Mouse (Mus musculus): Measurements from ENCODE around the gene Adgb. TPM values are rescaled to one million over a fixed set of nuclear protein-coding genes. Genes with fewer than 3 reads are reported as not detected.

Gene Adgb
- polyA plus RNA-seq, 1 experiment from 2014 or later: 0.04 TPM

DNA sequence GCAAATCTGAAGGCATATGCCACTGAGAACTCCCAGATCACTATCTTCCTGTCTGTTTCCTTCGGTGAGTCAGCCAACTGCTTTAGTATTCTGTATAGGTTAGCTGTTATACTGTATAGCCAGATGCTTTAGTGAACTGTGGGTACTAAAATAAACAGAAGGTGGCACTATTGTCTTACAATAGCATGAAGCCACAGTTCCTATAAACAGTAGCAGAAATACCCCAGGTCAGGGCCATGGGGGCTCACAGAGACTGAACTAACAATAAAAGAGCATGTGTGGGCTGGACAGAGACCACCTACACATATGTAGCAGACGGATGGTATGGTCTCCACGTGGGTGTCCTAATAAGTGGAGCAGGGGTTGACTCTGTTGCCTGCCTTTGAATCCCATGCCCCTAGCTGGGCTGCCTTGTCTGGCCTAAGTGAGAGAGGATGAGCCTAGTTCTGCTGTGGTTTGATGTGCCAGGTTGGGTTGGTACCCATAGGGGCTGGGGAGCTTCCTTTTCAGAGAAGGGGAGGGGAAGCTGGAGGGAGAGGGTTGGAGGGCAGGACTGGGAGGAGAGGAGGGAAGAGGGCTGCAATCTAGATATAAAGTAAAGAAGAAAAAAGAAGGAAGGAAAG is 116.4 kb downstream of the Adgb start:
- peak; percentile 69 for TF ChIP-seq CTCF (IDR thresholded peaks at IDR 0.05; ENCODE audit: low read depth)
- ATAC-seq (replicated peaks; ENCODE audit: low FRiP score, low read depth) (peak; percentile 69; the same call in 1 of the 2 replicates), DNase-seq (ENCODE audit: low spot score) (peak; percentile 75)
- H3K36me3 ChIP-seq (ENCODE audit: insufficient read depth, low read length): no peaks in the 10 kb centered on the region
- H3K4me1 ChIP-seq (replicated peaks; ENCODE audit: insufficient read depth, low read length): no peaks in the 10 kb centered on the region
- WGBS: 18% methylated on average over 3 of the region's 3 CpGs
- no peaks in the 10 kb centered on the region for H3K9me3 ChIP-seq (replicated peaks; ENCODE audit: low read length)
- no peak overlapping the region for H3K27ac ChIP-seq
- H3K4me3 ChIP-seq (replicated peaks; ENCODE audit: low read depth, low read length): no peak overlapping the region
- no peak overlapping the region for H3K4me2 ChIP-seq (ENCODE audit: low read length)
- H3K27me3 ChIP-seq (ENCODE audit: insufficient read depth, low read length): no peaks in the 10 kb centered on the region
- no peak overlapping the region for H3K9ac ChIP-seq (ENCODE audit: low read depth, low read length)

DNA sequence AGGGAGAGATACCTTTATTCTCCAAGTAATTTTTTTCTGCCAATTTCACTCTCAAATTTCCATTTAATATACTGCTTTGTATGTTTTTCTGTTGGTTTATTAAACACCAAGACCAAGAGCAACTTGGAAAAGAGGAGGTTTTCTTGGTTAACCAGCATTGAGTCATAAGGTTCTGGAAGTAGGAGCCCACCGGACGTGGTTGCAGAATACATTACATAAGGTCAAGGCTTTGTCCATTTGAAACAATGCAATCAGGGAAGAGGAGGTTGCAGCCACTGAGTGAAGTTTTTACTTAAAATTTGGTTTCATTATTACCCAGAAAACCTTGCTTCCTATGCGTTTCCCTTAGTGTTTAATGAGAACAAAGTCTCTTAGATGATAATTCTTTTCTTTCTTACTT is 119.9 kb downstream of the Adgb start:
- H3K9ac ChIP-seq (ENCODE audit: low read depth, low read length): no peak overlapping the region
- no peak for DNase-seq (ENCODE audit: low spot score)
- TF ChIP-seq CTCF (IDR thresholded peaks at IDR 0.05; ENCODE audit: low read depth): no peak
- no peak overlapping the region for H3K4me3 ChIP-seq (replicated peaks; ENCODE audit: low read depth, low read length)
- H3K27ac ChIP-seq: no peak overlapping the region
- H3K27me3 ChIP-seq (ENCODE audit: insufficient read depth, low read length): no peaks in the 10 kb centered on the region
- no peaks in the 10 kb centered on the region for H3K9me3 ChIP-seq (replicated peaks; ENCODE audit: low read length)
- no peaks in the 10 kb centered on the region for H3K4me1 ChIP-seq (replicated peaks; ENCODE audit: insufficient read depth, low read length)
- no peak for ATAC-seq (replicated peaks; ENCODE audit: low FRiP score, low read depth)
- no peaks in the 10 kb centered on the region for H3K36me3 ChIP-seq (ENCODE audit: insufficient read depth, low read length)
- 88% methylated on average over 3 of the region's 3 CpGs for WGBS
- H3K4me2 ChIP-seq (ENCODE audit: low read length): no peak overlapping the region

DNA sequence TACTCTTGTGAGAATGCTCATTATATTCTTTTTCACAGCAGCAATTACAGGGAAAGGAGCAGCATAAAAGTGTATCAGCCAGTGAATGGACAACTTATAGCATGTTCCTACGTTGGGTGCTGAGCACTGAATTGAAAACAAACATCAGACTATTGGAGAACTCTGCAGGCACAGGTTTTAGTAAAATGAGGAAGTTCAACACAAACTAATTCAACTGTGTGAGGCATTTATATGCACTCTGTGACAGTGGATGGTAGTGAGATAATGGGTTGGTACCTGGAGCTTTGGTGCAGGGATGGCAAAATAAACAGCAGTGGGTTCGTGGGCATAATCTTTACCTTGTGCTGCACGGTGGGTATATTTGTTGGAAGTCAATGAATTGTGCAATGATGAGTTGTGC is 121.6 kb downstream of the Adgb start:
- DNase-seq (ENCODE audit: low spot score) (no peak), ATAC-seq (replicated peaks; ENCODE audit: low FRiP score, low read depth) (no peak)
- no peak overlapping the region for H3K27ac ChIP-seq
- H3K9ac ChIP-seq (ENCODE audit: low read depth, low read length): no peak overlapping the region
- H3K36me3 ChIP-seq (ENCODE audit: insufficient read depth, low read length): no peaks in the 10 kb centered on the region
- H3K4me1 ChIP-seq (replicated peaks; ENCODE audit: insufficient read depth, low read length): no peaks in the 10 kb centered on the region
- no peak for TF ChIP-seq CTCF (IDR thresholded peaks at IDR 0.05; ENCODE audit: low read depth)
- no peaks in the 10 kb centered on the region for H3K9me3 ChIP-seq (replicated peaks; ENCODE audit: low read length)
- 89% methylated on average over 3 of the region's 3 CpGs for WGBS
- H3K4me3 ChIP-seq (replicated peaks; ENCODE audit: low read depth, low read length): no peak overlapping the region
- no peaks in the 10 kb centered on the region for H3K27me3 ChIP-seq (ENCODE audit: insufficient read depth, low read length)
- no peak overlapping the region for H3K4me2 ChIP-seq (ENCODE audit: low read length)

DNA sequence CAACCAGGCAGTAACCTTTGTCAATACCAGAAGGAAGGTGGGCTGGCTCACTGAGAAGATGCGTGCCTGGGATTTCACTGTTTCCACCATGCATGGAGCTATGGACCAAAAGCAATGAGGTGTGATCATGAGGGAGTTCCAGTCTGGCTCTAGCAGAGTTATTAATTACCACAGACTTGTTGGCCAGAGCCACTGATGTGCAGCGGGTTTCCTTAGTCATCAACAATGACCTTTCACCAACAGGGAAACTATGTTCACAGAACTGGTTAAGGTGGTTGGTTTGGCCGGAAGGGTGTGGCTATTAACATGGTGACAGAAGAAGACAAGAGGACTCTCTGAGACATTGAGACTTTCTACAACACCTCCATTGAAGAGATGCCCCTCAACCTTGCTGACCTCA is 128.2 kb downstream of the Adgb start:
- no peaks in the 10 kb centered on the region for H3K9me3 ChIP-seq (replicated peaks; ENCODE audit: low read length)
- ATAC-seq (replicated peaks; ENCODE audit: low FRiP score, low read depth): peak; percentile 69

DNA sequence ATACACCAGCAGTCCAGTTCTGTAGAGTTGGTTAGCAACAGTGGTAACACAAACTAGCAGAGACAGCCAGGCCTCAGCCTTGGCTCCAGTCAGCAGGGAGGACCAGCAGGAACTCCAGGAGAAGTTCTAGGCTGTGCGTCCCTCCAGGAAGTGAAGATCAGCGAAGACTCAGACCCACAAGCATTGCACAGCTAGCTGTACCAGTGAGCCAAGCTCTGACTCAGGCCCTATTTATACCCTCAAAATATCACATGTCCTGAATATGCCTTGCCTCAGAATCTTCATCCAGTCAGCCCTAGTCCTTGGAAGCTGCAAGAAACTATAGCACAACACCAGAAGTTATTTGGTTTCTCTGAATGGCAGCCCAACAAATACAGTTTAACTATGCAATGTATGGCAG is 146.6 kb downstream of the Adgb start:
- Histone ChIP-seq H3K4me2 (ENCODE audit: low read length) (no peak overlapping the region), H3K4me1 (replicated peaks; ENCODE audit: insufficient read depth, low read length) (no peaks in the 10 kb centered on the region), H3K36me3 (ENCODE audit: insufficient read depth, low read length) (no peaks in the 10 kb centered on the region), H3K27me3 (ENCODE audit: insufficient read depth, low read length) (no peaks in the 10 kb centered on the region), H3K9me3 (replicated peaks; ENCODE audit: low read length) (no peaks in the 10 kb centered on the region), H3K4me3 (replicated peaks; ENCODE audit: low read depth, low read length) (no peak overlapping the region), H3K9ac (ENCODE audit: low read depth, low read length) (no peak overlapping the region), H3K27ac (no peak overlapping the region)
- TF ChIP-seq CTCF (IDR thresholded peaks at IDR 0.05; ENCODE audit: low read depth): no peak
- ATAC-seq (replicated peaks; ENCODE audit: low FRiP score, low read depth) (no peak), DNase-seq (ENCODE audit: low spot score) (no peak)
- WGBS: 88% methylated on average over 2 of the region's 2 CpGs

More for the DNA sequence above, 128.2 kb downstream of the Adgb start:
- DNase-seq (ENCODE audit: low spot score): peak; percentile 15
- Histone ChIP-seq H3K4me1 (replicated peaks; ENCODE audit: insufficient read depth, low read length) (no peaks in the 10 kb centered on the region), H3K27me3 (ENCODE audit: insufficient read depth, low read length) (no peaks in the 10 kb centered on the region), H3K27ac (no peak overlapping the region), H3K36me3 (ENCODE audit: insufficient read depth, low read length) (no peaks in the 10 kb centered on the region), H3K4me3 (replicated peaks; ENCODE audit: low read depth, low read length) (no peak overlapping the region), H3K9ac (ENCODE audit: low read depth, low read length) (no peak overlapping the region), H3K4me2 (ENCODE audit: low read length) (no peak overlapping the region)
- no peak for TF ChIP-seq CTCF (IDR thresholded peaks at IDR 0.05; ENCODE audit: low read depth)
- WGBS: 58% methylated on average over 3 of the region's 3 CpGs

DNA sequence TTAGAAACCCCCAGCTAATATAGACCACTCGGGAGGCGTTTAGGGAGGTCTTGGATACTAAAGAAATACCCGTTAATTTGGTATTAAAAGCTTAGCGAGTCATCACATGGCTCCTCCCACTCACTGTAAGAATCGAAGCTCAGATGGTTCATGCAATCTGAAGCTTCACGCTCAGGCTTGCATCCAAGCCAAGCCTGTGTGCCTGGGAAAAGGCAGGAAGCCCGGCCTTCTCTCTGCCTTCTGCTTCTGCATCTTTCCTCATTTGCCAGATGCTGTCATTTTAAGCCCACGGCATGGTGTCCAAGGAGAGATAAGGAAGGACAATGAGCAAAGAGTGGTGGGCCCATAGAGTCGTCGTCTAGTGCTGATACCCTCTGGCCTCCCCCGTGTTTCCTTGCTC is 149.2 kb downstream of the Adgb start:
- no peaks in the 10 kb centered on the region for H3K9me3 ChIP-seq (replicated peaks; ENCODE audit: low read length)
- no peak overlapping the region for H3K4me3 ChIP-seq (replicated peaks; ENCODE audit: low read depth, low read length)
- H3K9ac ChIP-seq (ENCODE audit: low read depth, low read length): no peak overlapping the region
- no peak for TF ChIP-seq CTCF (IDR thresholded peaks at IDR 0.05; ENCODE audit: low read depth)
- ATAC-seq (replicated peaks; ENCODE audit: low FRiP score, low read depth) (no peak), DNase-seq (ENCODE audit: low spot score) (no peak)
- H3K4me1 ChIP-seq (replicated peaks; ENCODE audit: insufficient read depth, low read length): no peaks in the 10 kb centered on the region
- no peaks in the 10 kb centered on the region for H3K36me3 ChIP-seq (ENCODE audit: insufficient read depth, low read length)
- H3K27me3 ChIP-seq (ENCODE audit: insufficient read depth, low read length): no peaks in the 10 kb centered on the region
- H3K27ac ChIP-seq: no peak overlapping the region
- no peak overlapping the region for H3K4me2 ChIP-seq (ENCODE audit: low read length)
- WGBS: 81% methylated on average over 11 of the region's 11 CpGs
